Mouse (Mus musculus): ENCODE data around the gene Cpsf7.
A peak's percentile ranks its signal among the peaks of the same experiment; 100 is the strongest.

Gene Cpsf7

GRCm38 (mm10) chr19:10560108-10560507 is 35.0 kb downstream of the Cpsf7 start:
- DNase-seq (ENCODE audit: low spot score in 2 of 2), result no peak

GRCm38 (mm10) chr19:10561558-10562314 is 36.7 kb downstream of the Cpsf7 start:
- peak; percentile 20 to 34 for DNase-seq (ENCODE audit: low spot score in 2 of 2)

GRCm38 (mm10) chr19:10562351-10562750 is 37.3 kb downstream of the Cpsf7 start:
- no peak for DNase-seq (ENCODE audit: low spot score in 2 of 2)

GRCm38 (mm10) chr19:10564278-10564677 is 39.2 kb downstream of the Cpsf7 start:
- no peak for DNase-seq (ENCODE audit: low spot score in 2 of 2)

DNA sequence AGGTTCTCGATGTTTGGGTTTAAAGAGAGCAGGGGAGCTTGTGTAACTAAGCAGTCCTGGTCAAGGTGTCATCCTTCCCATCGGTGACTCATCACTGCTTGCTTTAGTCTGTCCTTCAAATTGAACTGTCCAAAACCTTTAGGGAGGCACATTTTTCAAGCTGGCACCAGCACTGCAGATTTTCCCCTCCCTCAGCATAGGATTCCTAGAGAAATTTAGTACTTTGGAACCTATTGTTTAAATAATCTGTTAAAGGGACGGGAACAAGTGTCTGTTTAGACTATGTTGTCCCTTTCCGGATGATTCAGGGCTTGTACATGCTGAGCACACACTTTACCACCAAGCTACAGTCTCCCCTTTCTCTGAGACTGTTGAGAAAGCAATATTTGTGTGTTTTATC is 40.2 kb downstream of the Cpsf7 start:
- no peak for DNase-seq (ENCODE audit: low spot score in 2 of 2)

- no peak for DNase-seq (ENCODE audit: low spot score in 2 of 2)
Observed at GRCm38 (mm10) chr19:10569627-10570026, 44.6 kb downstream of the Cpsf7 start.

DNA sequence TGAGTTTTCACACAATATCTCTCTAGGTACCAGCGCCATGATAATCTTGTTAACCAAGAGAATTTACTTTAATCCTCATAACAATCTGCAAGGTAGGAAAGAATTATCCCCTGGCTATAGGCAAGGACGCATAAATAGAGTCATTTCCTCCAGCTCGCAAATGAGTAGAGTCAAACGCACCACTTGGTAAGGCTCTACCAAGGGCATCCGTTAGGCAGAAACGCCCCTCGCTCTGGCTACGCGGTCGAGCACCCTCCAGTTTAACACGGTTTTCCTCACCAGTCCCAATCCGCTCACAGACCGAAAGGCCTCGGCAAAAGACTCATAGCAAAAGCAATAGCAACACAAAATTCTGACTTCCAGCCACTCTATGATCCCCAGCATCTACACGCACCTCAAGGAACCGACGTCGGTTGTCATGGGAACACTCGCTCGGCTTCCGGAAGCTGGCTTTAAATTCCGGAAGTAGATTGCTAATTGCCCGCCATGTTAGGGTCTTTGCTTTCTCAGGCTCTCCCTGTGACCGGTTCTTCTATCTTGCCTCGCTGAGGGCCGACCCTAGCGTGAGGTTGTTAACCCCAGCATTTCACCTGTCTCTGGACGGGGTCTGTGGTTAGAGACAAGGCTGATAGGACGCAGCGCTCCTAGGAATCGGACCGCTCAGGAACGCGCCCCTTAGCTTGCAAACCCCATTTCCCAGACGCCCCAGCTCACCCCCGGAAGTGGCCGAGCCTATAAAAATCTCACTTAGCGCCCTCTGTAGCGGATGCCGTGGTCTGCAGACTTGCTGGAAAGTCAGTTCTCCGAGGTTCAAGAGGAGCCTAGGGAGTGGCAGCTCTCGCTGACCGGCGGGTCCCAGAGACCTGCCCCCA is 51.9 kb downstream of the Cpsf7 start, which contains the start of the genes Cyb561a3 and Tmem138:
Cyb561a3 (plus strand) TSS at position 483 of the 872 bp plus-strand sequence.
Tmem138 (minus strand) TSS at position 673 of the 872 bp plus-strand sequence.
- DNase-seq (ENCODE audit: low spot score in 2 of 2), result peak; percentile 93

DNA sequence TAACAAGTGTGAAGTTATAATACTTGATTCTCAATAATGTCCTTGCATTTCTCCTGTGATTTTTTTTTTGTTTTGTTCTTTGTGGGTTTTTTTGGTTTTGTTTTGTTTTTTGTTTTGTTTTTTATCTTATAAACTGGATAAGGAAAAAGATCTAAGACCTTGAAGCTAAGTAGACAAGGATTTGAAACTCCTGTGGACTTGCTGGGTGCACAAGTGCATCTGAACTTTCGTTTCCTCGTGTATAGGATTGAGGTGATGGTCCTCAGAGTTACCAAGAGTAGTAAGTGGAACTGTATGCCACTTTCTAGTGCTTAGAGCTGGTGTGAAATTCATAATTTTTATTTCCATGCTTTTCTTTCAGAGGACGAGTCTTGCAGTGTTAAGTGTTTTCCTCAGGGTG is 55.0 kb downstream of the Cpsf7 start:
- no peak for DNase-seq (ENCODE audit: low spot score in 2 of 2)

- no peak for DNase-seq (ENCODE audit: low spot score in 2 of 2)
Observed at GRCm38 (mm10) chr19:10580761-10581160, 55.7 kb downstream of the Cpsf7 start.

DNA sequence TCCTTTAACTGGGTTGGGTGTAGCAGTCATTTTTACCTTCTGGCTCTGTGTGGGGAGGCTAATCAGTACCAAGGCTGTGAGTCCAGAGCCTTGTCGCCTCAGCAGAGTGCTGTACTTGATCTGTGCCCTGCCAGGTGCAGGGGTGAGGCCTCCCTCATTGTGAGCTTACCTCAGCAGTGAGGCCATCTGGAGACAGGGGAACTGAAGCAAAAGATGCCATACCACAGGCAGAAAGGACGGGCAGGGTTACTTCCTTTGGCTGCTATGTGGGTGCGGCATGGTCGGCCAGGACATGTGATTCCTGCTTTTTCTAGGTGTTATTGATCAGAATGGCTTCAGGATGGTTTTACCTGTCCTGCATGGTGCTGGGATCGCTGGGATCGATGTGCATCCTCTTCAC is 56.9 kb downstream of the Cpsf7 start:
- no peak for DNase-seq (ENCODE audit: low spot score in 2 of 2)

GRCm38 (mm10) chr19:10583550-10584146 is 58.6 kb downstream of the Cpsf7 start:
- no peak for DNase-seq (ENCODE audit: low spot score in 2 of 2)

- DNase-seq (ENCODE audit: low spot score in 2 of 2), result no peak
Observed at GRCm38 (mm10) chr19:10585112-10585511, 60.0 kb downstream of the Cpsf7 start.

DNA sequence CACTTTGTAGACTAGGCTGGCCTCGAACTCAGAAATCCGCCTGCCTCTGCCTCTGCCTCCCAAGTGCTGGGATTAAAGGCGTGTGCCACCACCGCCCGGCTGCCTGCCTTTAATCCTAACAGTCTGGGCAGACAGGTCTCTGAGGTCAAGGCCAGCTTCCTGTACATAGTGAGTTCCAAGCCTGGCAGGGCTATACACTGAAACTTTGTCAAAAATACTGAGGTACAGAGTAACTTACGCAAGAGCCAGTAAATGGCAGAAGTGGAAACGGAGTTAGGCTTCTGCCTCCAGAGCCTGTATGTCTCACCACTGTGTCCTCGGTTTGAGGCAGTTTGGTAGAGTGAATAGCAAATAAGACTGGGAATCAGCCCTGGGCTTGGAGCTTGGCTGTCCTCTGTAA is 62.2 kb downstream of the Cpsf7 start:
- no peak for DNase-seq (ENCODE audit: low spot score in 2 of 2)

DNA sequence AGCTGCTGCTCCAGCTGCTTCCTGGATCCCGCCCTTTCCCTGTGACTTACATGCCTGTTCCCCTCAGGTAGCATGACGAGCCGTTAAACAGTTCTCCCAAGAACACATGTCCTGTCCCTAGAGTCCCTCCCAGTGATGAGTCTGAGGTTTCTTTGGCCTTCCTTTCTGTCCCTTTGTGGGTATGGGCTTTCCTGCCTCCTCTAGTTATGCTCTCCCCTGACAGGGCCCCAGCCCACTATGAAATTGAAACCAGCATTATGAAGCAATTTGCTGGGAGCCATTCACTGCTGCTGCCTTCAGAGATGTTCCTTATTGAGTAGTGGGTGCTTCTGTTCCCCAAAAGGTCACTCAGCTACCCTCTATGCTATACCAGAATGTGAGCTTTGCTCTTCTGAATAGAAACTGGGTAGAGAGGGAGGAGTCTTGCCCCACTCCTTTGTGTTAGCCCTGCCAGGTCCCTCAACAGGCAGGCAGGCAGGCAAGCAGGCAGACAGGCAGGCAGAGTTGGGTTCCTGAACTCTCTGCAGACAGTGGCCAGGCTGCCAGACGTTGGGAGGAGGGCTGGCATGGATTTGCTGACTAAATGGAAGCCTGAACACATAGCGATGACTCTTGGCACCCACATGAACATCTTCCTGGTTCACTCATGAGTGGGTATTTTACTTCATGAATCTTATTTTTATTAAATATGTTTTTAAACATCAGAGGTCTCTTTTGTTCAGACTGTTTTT is 64.2 kb downstream of the Cpsf7 start:
- no peak for DNase-seq (ENCODE audit: low spot score in 2 of 2)

DNA sequence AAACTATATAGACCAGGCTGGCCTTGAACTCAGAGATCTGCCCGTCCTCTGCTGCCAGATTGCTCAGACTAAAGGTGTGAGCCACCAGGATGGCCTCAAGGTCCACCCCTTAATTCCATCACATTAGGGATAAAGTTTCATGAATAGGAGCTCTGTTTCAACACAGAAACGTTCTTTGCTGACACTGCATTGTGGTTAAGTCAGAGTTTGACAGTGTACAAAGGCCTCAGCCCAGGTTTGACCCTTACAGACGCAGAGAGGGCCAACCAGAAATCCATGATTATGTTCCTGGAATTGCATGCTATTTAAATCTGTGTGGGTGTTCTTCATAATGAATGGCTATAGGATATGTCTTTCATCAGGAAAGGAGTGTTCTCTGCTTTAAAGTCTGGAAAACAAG is 65.2 kb downstream of the Cpsf7 start:
- DNase-seq (ENCODE audit: low spot score in 2 of 2), result no peak

- DNase-seq (ENCODE audit: low spot score in 2 of 2), result no peak
Observed at GRCm38 (mm10) chr19:10591659-10592377, 66.8 kb downstream of the Cpsf7 start.
